Mouse (Mus musculus) cerebellum, postnatal 4 days (tissue): Measurements from ENCODE around the gene Mapre1.
"Not testable (repeated sequence)": the region's sequence is repeated elsewhere in the genome, so short reads cannot be mapped to it uniquely, and the experiment has no call there.

Experiments
- DNase-seq, 2 experiments: peaks; one replicate each; pipeline ENCODE4 v3.0.0; 2022; ENCODE audit warnings: low spot score in 2 of 2, mixed read lengths in 1 of 2

Gene Mapre1

DNA sequence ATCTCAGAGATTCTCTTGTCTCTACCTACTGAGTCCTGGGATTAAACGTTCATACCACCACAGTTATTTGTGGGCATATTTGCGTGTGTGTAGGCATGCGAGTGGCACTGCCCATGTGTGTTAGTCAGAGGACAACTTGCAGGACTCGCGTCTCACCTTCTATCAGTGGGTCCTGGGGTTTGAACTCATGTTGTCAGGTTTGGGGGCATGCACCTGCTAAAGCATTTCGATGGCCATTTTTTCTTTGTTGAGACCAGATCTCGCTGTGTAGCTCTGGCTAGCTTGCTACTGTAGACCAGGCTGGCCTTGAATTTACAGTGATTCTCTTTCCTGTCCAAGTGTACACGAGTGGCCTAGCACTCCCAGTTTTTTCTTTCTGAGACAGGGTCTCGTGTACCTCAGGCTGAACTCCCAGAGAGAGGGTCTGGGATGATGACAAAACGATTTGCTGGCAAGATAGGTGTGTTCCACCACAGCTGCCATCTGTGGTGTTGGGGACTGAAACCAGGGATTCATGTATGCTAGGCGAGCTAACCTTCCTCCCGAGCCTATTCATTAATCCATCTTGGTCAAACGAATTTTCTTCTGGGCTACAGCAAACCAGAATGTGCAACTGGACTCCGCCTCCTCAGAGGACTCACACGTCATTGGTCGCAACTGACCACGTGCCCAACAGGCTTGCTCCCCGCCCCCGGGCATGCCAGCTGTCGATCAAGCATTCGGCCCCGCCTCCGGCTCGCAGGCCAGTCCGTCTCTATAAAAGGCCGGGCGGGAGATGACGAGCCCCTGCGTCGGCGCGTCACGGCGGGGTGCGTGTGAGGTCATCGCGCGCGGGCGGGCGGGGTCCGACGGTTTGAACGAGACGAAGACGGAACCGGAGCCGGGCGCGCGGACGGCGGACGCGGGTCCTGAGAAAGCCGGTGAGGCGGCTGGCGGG lies at the start of gene Mapre1:
Gene Mapre1 (plus strand): TSS at position 775 of the 937 bp plus-strand sequence.
- DNase-seq: peak; percentile 99

- DNase-seq: not testable (repeated sequence)
These were observed 47.7 kb upstream of the Mapre1 start for GRCm38 (mm10) chr2:153693413-153693812.

- peak in 1 of 2 experiments; percentile 48 for DNase-seq
These were observed 46.5 kb upstream of the Mapre1 start for GRCm38 (mm10) chr2:153694462-153695085.

- DNase-seq: no peak
These were observed 44.7 kb upstream of the Mapre1 start, which contains the start of gene Dnmt3c for GRCm38 (mm10) chr2:153696352-153696751. TSS of gene Dnmt3c (plus strand) at chr2:153696652.

DNA sequence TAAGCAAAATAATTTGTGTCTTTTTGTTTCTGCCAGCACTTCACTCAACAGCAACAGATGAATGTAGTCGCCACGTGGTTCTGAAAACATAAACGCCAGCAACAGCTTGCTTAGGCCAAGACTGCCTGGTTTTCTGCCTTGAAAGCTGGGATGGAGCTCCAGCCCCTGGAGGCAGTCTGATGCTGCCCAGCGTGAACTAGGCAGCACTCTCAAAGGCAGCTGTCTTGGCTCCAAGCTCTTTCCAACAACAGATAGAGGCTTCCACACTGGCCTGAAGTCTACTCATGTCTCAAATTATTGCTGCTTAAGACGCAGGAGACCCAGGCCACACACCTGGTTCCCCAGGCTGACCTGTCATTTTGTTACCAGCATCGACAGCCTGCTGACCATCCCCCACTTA lies 37.7 kb upstream of the Mapre1 start:
- DNase-seq: peak in 1 of 2 experiments; percentile 20

DNA sequence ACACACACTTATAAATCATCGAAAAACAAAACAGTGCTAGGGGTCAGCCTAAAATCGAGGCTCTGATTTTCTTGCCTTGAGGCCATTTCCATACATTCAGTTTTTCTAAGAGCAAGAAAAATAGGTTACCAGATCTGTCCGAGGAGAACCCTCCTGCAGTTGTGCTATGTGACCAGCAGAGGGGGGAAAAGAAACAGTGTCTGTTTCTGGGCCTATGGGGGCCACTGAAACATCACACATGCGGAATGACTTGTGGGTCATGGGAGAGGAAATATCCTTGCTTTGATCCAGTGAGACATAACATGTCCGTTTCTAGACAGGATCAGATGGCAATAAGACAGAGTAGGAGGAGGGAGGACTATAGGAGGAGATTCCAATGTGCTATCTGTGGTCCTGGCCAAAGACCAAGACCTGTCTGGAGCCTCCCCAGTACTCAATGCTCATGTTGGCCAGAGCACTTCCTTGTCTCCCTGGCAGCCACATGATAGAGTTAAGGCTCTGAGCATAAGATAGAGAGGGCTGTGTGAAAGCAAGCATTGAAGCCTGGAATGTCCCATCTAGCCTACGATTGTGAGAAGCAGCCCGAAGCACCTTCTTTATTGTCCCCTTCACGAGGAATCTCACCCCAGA lies 30.3 kb upstream of the Mapre1 start:
- DNase-seq: no peak

DNA sequence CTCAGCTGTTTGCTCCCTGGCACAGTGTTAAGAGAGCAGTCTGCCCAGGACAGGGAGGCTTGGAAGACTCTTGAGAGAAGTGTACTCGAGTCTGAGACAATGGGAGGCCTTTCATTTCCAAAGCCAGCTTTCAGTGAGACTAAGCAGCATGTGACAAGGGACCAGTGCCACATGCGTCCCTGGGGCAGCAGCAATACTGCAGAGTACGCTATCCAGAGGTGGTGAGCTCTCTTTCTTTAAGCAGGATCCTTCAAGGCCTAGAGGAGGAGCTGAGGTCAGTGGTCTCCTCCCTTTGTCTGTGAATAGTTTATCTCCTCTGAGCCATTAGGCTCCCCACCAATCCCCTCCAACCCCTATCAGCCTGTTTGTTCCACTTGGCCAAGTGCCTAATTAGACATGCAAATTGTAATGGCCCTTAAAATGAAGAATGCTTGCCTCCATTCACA lies 28.4 kb upstream of the Mapre1 start:
- no peak for DNase-seq

GRCm38 (mm10) chr2:153713227-153713626 lies 27.8 kb upstream of the Mapre1 start:
- DNase-seq: peak; percentile 52 to 67

DNA sequence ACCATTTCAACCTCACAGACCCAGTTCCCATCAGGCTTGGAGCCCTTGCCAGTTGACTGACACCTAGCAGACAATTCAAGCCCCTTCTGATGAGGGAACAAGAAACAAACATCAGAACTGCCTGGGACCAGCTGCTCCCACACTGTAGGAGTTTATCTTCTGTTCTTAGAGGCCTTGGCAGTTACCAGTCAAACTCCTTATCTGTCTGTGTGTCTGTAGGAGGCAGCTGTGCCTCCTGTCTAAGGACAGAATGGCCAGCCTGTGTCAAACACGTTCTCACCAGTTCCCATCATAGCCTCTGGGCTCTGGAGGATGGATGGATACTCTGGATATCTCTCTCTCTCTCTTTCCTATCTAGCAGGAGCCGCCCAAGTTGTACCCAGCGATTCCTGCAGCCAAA lies 23.2 kb upstream of the Mapre1 start:
- DNase-seq: not testable (repeated sequence)

- no peak for DNase-seq
These were observed 18.0 kb upstream of the Mapre1 start for GRCm38 (mm10) chr2:153723098-153723497.

- DNase-seq: no peak
These were observed 16.6 kb upstream of the Mapre1 start for GRCm38 (mm10) chr2:153724424-153724823.

GRCm38 (mm10) chr2:153724871-153725270 lies 16.2 kb upstream of the Mapre1 start:
- DNase-seq: no peak

GRCm38 (mm10) chr2:153725291-153725690 lies 15.8 kb upstream of the Mapre1 start:
- DNase-seq: no peak

DNA sequence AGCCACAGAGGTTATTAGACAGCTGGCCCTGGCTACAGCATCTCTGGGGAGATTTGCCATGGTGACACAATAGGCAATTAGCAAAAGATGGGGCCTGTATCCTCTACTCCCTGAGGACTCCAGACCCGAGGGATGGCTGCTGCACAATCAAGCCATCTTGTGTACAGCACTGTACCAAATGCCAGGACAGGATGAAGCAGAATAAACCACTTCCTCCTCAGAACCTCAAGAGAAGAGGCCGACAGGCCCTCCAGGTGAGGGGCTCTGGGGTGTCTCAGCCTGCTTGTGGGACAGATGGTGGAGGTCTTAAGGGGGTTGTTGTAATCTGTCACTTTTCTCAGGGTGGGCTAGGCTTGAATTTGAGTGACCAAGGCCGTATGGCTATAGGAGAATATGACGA lies 7.0 kb upstream of the Mapre1 start:
- DNase-seq: no peak

- DNase-seq: peak in 1 of 2 experiments; percentile 70
These were observed 477 bp downstream of the Mapre1 start for GRCm38 (mm10) chr2:153741437-153742065.

- DNase-seq: no peak
These were observed 6.9 kb downstream of the Mapre1 start for GRCm38 (mm10) chr2:153747994-153748393.

DNA sequence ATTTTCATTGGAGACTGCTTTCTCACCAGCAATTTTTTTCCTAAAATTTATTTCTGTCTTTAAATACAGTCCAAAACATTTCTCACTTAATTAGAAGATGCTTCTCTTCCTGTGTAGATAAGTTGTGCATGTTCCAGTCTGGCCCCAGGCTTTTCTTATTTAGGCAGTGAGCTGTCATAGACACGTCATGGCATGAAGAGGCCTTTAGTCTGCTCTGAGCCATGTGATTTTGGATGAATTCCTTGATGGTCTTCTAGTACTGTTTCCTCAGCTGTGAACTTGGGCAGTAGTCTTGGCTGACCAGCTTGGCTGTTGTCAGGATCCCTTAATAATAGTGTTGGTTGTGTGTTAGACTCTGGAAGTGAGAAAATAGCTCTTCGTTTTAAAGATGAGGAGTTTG lies 9.3 kb downstream of the Mapre1 start:
- no peak for DNase-seq

- DNase-seq: no peak
These were observed 21.0 kb downstream of the Mapre1 start for GRCm38 (mm10) chr2:153762121-153762520.

GRCm38 (mm10) chr2:153767484-153767883 lies 26.4 kb downstream of the Mapre1 start:
- no peak for DNase-seq

- DNase-seq: no peak
These were observed 27.8 kb downstream of the Mapre1 start for GRCm38 (mm10) chr2:153768881-153769280.

DNA sequence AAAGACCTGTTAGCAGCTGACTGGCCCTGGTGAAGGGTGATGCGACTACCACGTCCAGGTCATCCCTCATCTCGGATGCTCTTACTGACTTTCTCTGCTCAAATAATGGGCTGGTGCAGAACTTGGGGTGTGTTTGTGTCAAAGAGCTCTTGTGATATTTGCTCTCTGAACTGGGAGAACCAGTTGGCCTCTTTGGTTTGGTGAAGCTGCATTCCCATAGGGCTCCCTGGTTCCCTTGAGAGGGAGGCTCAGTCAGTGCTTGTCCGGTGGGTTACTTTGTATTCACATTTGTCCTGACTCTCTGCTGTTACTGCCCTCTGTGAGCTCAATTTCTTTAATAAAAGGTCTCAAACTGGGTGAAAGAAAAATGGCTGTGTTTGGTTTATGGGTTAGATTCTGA lies 31.9 kb downstream of the Mapre1 start:
- DNase-seq: no peak

DNA sequence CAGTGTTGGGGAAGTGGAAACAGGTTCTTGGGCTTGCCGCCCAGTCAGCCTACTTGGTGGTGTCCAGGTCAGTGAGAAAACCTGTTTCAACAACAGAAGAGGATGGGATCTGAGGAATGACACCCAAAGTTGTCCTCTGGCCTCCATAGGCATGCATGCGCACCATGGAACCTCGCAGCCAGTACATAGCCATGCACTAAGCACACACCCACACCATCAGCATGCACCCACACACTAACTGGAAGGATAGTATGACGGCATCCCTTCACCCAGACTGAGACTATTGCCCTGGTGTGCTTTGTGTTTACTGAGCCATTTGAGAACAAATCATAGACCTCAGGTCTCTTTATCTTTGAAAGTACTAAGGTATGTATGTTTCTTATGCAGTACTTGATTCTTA lies 34.4 kb downstream of the Mapre1 start:
- no peak for DNase-seq
